Mouse (Mus musculus): ENCODE measurements around the gene Sp100. TPM values are rescaled to one million over a fixed set of nuclear protein-coding genes. Genes with fewer than 3 reads are reported as not detected.
A peak's percentile ranks its signal among the peaks of the same experiment; 100 is the strongest.

Sp100 gene
- total and polyA plus RNA-seq, 3 experiments: 13.5 to 21.6 (median 16.9) TPM

DNA sequence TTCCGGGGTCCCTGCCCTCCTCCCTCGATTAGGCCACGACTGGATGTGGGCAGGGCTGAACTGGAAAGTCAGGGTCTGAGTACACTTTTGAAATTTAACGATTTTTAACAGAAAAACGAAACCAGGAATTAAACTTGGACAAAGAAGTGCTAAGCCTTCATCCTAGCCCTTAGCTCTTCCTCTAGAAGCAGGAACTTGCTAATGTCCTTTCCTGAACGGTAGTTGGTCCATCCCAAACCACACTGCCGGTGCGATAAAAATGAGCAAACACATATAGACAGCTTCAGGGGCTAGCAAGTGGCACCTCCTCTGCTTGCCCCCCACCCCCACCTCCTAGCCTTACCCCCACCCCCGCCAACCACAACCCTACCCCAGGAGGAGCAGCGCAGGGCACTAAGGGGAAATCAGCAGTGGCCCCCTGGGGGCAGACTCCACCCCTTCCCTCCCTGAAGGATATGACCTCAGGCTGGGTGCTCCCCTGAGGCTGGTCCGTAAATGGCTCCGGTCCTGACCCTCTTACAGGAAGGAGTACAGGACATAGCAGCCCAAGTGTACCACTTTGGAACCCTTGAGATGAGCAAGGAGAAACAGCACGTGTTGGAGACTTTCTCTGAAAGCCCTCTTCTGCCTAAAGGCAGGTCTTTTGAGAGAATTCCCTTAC, 85.8 kb downstream of the Sp100 start:
- peak; percentile 68 to 80 for DNase-seq
- Histone ChIP-seq H3K27me3 (ENCODE audit: control insufficient read depth, insufficient read depth, low read length) (no peaks in the 10 kb centered on the region), H3K4me1 (ENCODE audit: control insufficient read depth, insufficient read depth, low read length) (no peaks in the 10 kb centered on the region), H3K79me2 (replicated peaks; ENCODE audit: control insufficient read depth, insufficient read depth, low read length) (no peaks in the 10 kb centered on the region), H3K4me3 (peak overlapping the region; percentile 44), H3K27ac (peak overlapping the region; percentile 74), H3K9ac (ENCODE audit: low read depth, low read length) (peak overlapping the region; percentile 60), H3K36me3 (ENCODE audit: control insufficient read depth, insufficient read depth, low read length) (no peaks in the 10 kb centered on the region)
- 46% methylated on average over 13 of the region's 13 CpGs for WGBS
- intact Hi-C loops (cut with DNase I): loop anchor here (1.0 kb wide), 1 partner anchor 153 kb away; no protein-coding TSS in a partner anchor
- TF ChIP-seq EP300 (IDR thresholded peaks at IDR 0.05; ENCODE audit: insufficient read depth, low read depth, low read length): no peak
- TF ChIP-seq POLR2A (IDR thresholded peaks at IDR 0.05; ENCODE audit: insufficient read depth, low read depth, low read length): peak; percentile 57

DNA sequence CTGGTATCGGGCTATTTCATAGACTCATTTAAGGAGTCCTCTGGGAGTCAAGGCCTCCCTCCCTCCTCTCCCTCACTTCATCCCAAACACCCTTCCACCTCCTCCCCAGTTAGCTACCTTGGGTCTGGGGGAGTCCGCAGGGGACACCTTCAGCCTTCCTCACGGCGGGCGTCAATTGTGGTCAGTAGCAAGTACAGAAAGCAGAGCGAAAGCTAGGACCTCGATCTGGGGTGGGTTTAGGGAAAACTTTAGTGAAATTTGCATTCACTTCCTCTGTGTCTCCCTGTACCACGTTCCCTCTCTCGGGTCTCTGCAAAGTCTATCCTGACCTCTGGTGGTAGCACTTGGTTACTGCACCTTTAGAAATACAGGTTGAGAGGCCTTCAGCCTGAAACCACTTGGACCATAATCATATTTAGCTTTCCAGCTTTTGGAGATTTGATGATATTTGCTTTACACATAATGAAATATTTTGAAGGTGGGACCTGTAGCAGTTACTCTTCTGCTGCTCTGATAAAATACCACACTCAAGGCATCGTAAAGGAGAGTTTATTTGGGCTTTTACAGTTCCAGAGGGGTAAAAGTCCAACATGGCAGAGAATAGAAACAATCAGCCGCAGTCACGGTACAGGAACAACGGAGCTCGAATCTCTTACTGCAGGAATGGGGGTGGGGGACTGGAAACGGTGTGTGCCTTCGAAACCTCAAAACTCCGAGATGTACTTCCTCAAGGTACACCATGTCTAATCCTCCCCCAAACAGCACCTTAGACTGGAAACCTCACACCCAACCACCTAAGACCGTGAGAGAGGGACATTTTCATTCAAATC, 86.8 kb downstream of the Sp100 start:
- WGBS: 36% methylated on average over 18 of the region's 18 CpGs
- Histone ChIP-seq H3K4me3 (peak overlapping the region; percentile 44), H3K4me1 (ENCODE audit: control insufficient read depth, insufficient read depth, low read length) (no peaks in the 10 kb centered on the region), H3K9ac (ENCODE audit: low read depth, low read length) (peak overlapping the region; percentile 60), H3K27me3 (ENCODE audit: control insufficient read depth, insufficient read depth, low read length) (no peaks in the 10 kb centered on the region), H3K79me2 (replicated peaks; ENCODE audit: control insufficient read depth, insufficient read depth, low read length) (no peaks in the 10 kb centered on the region), H3K27ac (peak overlapping the region; percentile 74), H3K36me3 (ENCODE audit: control insufficient read depth, insufficient read depth, low read length) (no peaks in the 10 kb centered on the region)
- TF ChIP-seq POLR2A (IDR thresholded peaks at IDR 0.05; ENCODE audit: insufficient read depth, low read depth, low read length) (no peak), CTCF (IDR thresholded peaks at IDR 0.05) (peak; percentile 97), EP300 (IDR thresholded peaks at IDR 0.05; ENCODE audit: insufficient read depth, low read depth, low read length) (peak; percentile 52; the same call in 1 of the 2 replicates)
- intact Hi-C loops (cut with DNase I): loop anchor here (1.0 kb wide), 1 partner anchor 154 kb away; no protein-coding TSS in a partner anchor
- DNase-seq: peak; percentile 53 to 59

GRCm38 (mm10) chr1:85739000-85739399, 89.2 kb downstream of the Sp100 start:
- Histone ChIP-seq H3K36me3 (ENCODE audit: control insufficient read depth, insufficient read depth, low read length) (no peaks in the 10 kb centered on the region), H3K4me3 (no peak overlapping the region), H3K9ac (ENCODE audit: low read depth, low read length) (no peak overlapping the region), H3K27me3 (ENCODE audit: control insufficient read depth, insufficient read depth, low read length) (no peaks in the 10 kb centered on the region), H3K4me1 (ENCODE audit: control insufficient read depth, insufficient read depth, low read length) (no peaks in the 10 kb centered on the region), H3K27ac (no peak overlapping the region), H3K79me2 (replicated peaks; ENCODE audit: control insufficient read depth, insufficient read depth, low read length) (no peaks in the 10 kb centered on the region)
- DNase-seq: no peak
- 92% methylated on average over 4 of the region's 4 CpGs for WGBS
- intact Hi-C loops (cut with DNase I): no loop called here
- no peak for TF ChIP-seq EP300 (IDR thresholded peaks at IDR 0.05; ENCODE audit: insufficient read depth, low read depth, low read length)
- TF ChIP-seq CTCF (IDR thresholded peaks at IDR 0.05): 0 out of 2 replicates have a peak, but pooled peaks have one; percentile 4

- intact Hi-C loops (cut with DNase I): no loop called here
- Histone ChIP-seq H3K27ac (no peak overlapping the region), H3K36me3 (ENCODE audit: control insufficient read depth, insufficient read depth, low read length) (no peaks in the 10 kb centered on the region), H3K9ac (ENCODE audit: low read depth, low read length) (no peak overlapping the region), H3K79me2 (replicated peaks; ENCODE audit: control insufficient read depth, insufficient read depth, low read length) (no peaks in the 10 kb centered on the region), H3K4me1 (ENCODE audit: control insufficient read depth, insufficient read depth, low read length) (no peaks in the 10 kb centered on the region), H3K27me3 (ENCODE audit: control insufficient read depth, insufficient read depth, low read length) (no peaks in the 10 kb centered on the region), H3K4me3 (no peak overlapping the region)
- no peak for DNase-seq
- no peak for TF ChIP-seq CTCF (IDR thresholded peaks at IDR 0.05)
- TF ChIP-seq EP300 (IDR thresholded peaks at IDR 0.05; ENCODE audit: insufficient read depth, low read depth, low read length): no peak
- TF ChIP-seq POLR2A (IDR thresholded peaks at IDR 0.05; ENCODE audit: insufficient read depth, low read depth, low read length): no peak
Observed at GRCm38 (mm10) chr1:85739819-85740218, 90.0 kb downstream of the Sp100 start.

- Histone ChIP-seq H3K79me2 (replicated peaks; ENCODE audit: control insufficient read depth, insufficient read depth, low read length) (no peaks in the 10 kb centered on the region), H3K4me3 (no peak overlapping the region), H3K9ac (ENCODE audit: low read depth, low read length) (no peak overlapping the region), H3K4me1 (ENCODE audit: control insufficient read depth, insufficient read depth, low read length) (no peaks in the 10 kb centered on the region), H3K27ac (no peak overlapping the region), H3K27me3 (ENCODE audit: control insufficient read depth, insufficient read depth, low read length) (no peaks in the 10 kb centered on the region), H3K36me3 (ENCODE audit: control insufficient read depth, insufficient read depth, low read length) (no peaks in the 10 kb centered on the region)
- intact Hi-C loops (cut with DNase I): no loop called here
- WGBS: 88% methylated on average over 6 of the region's 6 CpGs
- TF ChIP-seq EP300 (IDR thresholded peaks at IDR 0.05; ENCODE audit: insufficient read depth, low read depth, low read length) (no peak), POLR2A (IDR thresholded peaks at IDR 0.05; ENCODE audit: insufficient read depth, low read depth, low read length) (no peak), CTCF (IDR thresholded peaks at IDR 0.05) (no peak)
- no peak for DNase-seq
Observed at GRCm38 (mm10) chr1:85740923-85741322, 91.1 kb downstream of the Sp100 start.

DNA sequence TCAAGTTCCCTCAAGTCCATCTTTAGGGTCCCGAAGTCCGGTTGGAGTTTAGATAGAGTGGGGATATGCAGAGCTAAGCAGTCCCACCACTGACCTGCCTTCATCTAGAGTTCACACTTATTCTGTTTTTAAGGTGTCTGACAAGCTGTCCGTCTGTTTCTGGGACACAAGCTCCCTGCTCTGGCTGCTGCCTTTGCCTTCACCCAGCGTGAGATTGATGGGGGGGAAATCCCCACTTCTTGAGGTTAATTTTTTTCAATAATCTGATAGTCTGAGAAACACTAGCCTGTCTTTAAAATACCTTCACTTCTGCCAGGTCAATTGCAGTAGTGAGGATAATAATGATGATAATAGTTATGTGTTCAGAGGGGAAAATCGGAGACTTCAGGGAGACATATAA, 92.5 kb downstream of the Sp100 start:
- H3K4me1 ChIP-seq (ENCODE audit: control insufficient read depth, insufficient read depth, low read length): no peaks in the 10 kb centered on the region
- H3K27me3 ChIP-seq (ENCODE audit: control insufficient read depth, insufficient read depth, low read length): no peaks in the 10 kb centered on the region
- H3K4me3 ChIP-seq: no peak overlapping the region
- TF ChIP-seq POLR2A (IDR thresholded peaks at IDR 0.05; ENCODE audit: insufficient read depth, low read depth, low read length) (no peak), EP300 (IDR thresholded peaks at IDR 0.05; ENCODE audit: insufficient read depth, low read depth, low read length) (no peak), CTCF (IDR thresholded peaks at IDR 0.05) (no peak)
- intact Hi-C loops (cut with DNase I): no loop called here
- 68% methylated on average over 5 of the region's 5 CpGs for WGBS
- no peaks in the 10 kb centered on the region for H3K36me3 ChIP-seq (ENCODE audit: control insufficient read depth, insufficient read depth, low read length)
- no peak for DNase-seq
- no peak overlapping the region for H3K9ac ChIP-seq (ENCODE audit: low read depth, low read length)
- no peak overlapping the region for H3K27ac ChIP-seq
- no peaks in the 10 kb centered on the region for H3K79me2 ChIP-seq (replicated peaks; ENCODE audit: control insufficient read depth, insufficient read depth, low read length)
